Mouse (Mus musculus) adrenal gland, adult (tissue): ENCODE data around the gene Ahcyl2.
A peak's percentile ranks its signal among the peaks of the same experiment; 100 is the strongest.

Source experiments
- DNase-seq, 2 experiments: peaks; one replicate each; pipeline ENCODE4 v3.0.0; 2022 to 2023; ENCODE audit warnings: low spot score in 1 of 2; ENCODE audit not compliant: inconsistent age in 2 of 2

Gene Ahcyl2

DNA sequence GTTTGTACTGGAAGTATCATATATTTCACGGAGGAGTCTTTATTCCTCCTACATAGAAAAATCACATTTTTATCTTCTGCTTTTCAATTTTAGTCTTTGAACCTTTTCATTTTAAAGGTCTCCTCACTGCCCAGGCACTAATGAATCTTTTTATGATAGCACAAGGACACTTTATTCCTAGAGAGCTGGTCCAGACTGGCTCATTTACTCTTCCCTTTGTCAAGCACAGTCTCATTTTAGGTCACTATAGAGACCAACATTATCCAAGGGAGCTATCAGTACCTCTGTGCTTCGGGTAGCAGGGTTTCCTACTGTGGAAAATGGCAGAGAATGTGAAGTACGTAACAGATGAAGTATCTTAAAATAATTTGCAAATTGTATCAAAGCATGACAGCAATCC is 190.9 kb downstream of the Ahcyl2 start:
- DNase-seq: peak in 1 of 2 experiments; percentile 54

- no peak for DNase-seq
These were observed 193.3 kb downstream of the Ahcyl2 start for GRCm38 (mm10) chr6:29961081-29961480.
